Mouse (Mus musculus) R1 (cell line): ENCODE measurements around the gene Emilin1.
"Not testable (repeated sequence)": the region's sequence is repeated elsewhere in the genome, so short reads cannot be mapped to it uniquely, and the experiment has no call there.

Experiments
- DNase-seq: peaks from one replicate; pipeline ENCODE4 v3.0.0-alpha.2; 2018; ENCODE audit warnings: low read depth, low spot score

Emilin1 gene

GRCm38 (mm10) chr5:30913060-30913841 is at the start of gene Emilin1:
Emilin1 (plus strand) TSS chr5:30913402.
- no peak for DNase-seq

GRCm38 (mm10) chr5:30863852-30864251 is 49.4 kb upstream of the Emilin1 start:
- peak; percentile 70 for DNase-seq

- no peak for DNase-seq
These were observed 48.9 kb upstream of the Emilin1 start for GRCm38 (mm10) chr5:30864322-30864721.

GRCm38 (mm10) chr5:30866871-30867270 is 46.3 kb upstream of the Emilin1 start:
- no peak for DNase-seq

GRCm38 (mm10) chr5:30867712-30868111 is 45.5 kb upstream of the Emilin1 start, which contains the start of gene Tmem214:
Tmem214 (plus strand) TSS chr5:30868012.
- no peak for DNase-seq

- peak; percentile 28 for DNase-seq
These were observed 44.2 kb upstream of the Emilin1 start for GRCm38 (mm10) chr5:30868981-30869380.

- DNase-seq = peak; percentile 85
These were observed 43.6 kb upstream of the Emilin1 start for GRCm38 (mm10) chr5:30869405-30870130.

GRCm38 (mm10) chr5:30870131-30870406 is 43.1 kb upstream of the Emilin1 start:
- DNase-seq = no peak

- no peak for DNase-seq
These were observed 40.6 kb upstream of the Emilin1 start for GRCm38 (mm10) chr5:30872574-30872973.

GRCm38 (mm10) chr5:30874365-30874764 is 38.8 kb upstream of the Emilin1 start:
- no peak for DNase-seq

GRCm38 (mm10) chr5:30878616-30879015 is 34.6 kb upstream of the Emilin1 start:
- DNase-seq = no peak

GRCm38 (mm10) chr5:30879347-30879943 is 33.8 kb upstream of the Emilin1 start:
- DNase-seq = no peak

GRCm38 (mm10) chr5:30881839-30882238 is 31.4 kb upstream of the Emilin1 start:
- not testable (repeated sequence) for DNase-seq

GRCm38 (mm10) chr5:30886209-30886608 is 27.0 kb upstream of the Emilin1 start:
- DNase-seq = no peak

- DNase-seq = no peak
These were observed 26.5 kb upstream of the Emilin1 start for GRCm38 (mm10) chr5:30886731-30887130.

- DNase-seq = peak; percentile 99
These were observed 25.9 kb upstream of the Emilin1 start for GRCm38 (mm10) chr5:30887331-30887761.

- peak; percentile 95 for DNase-seq
These were observed 25.3 kb upstream of the Emilin1 start for GRCm38 (mm10) chr5:30887858-30888336.

GRCm38 (mm10) chr5:30888337-30889087 is 24.7 kb upstream of the Emilin1 start, which contains the start of gene Agbl5:
Agbl5 (plus strand) TSS chr5:30888694.
- peak; percentile 96 for DNase-seq

- DNase-seq = peak; percentile 92
These were observed 24.0 kb upstream of the Emilin1 start for GRCm38 (mm10) chr5:30889088-30889754.

- no peak for DNase-seq
These were observed 22.8 kb upstream of the Emilin1 start for GRCm38 (mm10) chr5:30890375-30890774.

GRCm38 (mm10) chr5:30901860-30902259 is 11.3 kb upstream of the Emilin1 start:
- no peak for DNase-seq
